Mouse (Mus musculus) lung, embryonic 16.5 days (tissue): ENCODE measurements at regions not wholly inside any gene's neighbourhood (a gene's known extent, or its start where the extent isn't known, plus 50 kb on each side); places are given as distances from the start of the nearest gene placed in this dataset.
"Not testable (repeated sequence)": the region's sequence is repeated elsewhere in the genome, so short reads cannot be mapped to it uniquely, and the experiment has no call there.

ENCODE experiments used
- ATAC-seq: fragments of 200-750 bp; cut with Nextera tagmentation; 2 replicates; pipeline ENCODE4 v1.8.0; 2017; ENCODE audit warnings: low read depth, mild to moderate bottlenecking, moderate library complexity
- H3K27ac ChIP-seq: fragments of 300-500 bp; sonication (generic); 2 replicates; pipeline ENCODE4 v1.5.1; 2014; ENCODE audit warnings: mild to moderate bottlenecking, control low read depth, low read length
- H3K27me3 ChIP-seq: fragments of 300-500 bp; sonication (generic); 2 replicates; pipeline ENCODE4 v1.6.1; 2014; ENCODE audit warnings: low read depth, low read length, mixed read lengths; ENCODE audit not compliant: control insufficient read depth, insufficient read depth
- H3K36me3 ChIP-seq: fragments of 300-500 bp; sonication (generic); 2 replicates; pipeline ENCODE4 v1.6.1; 2014; ENCODE audit warnings: low read length; ENCODE audit not compliant: control insufficient read depth, insufficient read depth
- H3K4me1 ChIP-seq: fragments of 300-500 bp; sonication (generic); replicated peaks from 2 replicates; pipeline ENCODE4 v1.6.1; 2014; ENCODE audit warnings: low read length, mixed read lengths; ENCODE audit not compliant: control insufficient read depth, insufficient read depth
- H3K4me2 ChIP-seq: fragments of 300-500 bp; sonication (generic); 2 replicates; pipeline ENCODE4 v1.6.1; 2014; ENCODE audit warnings: low read depth, low read length, control low read depth
- H3K4me3 ChIP-seq: fragments of 300-500 bp; sonication (generic); 2 replicates; pipeline ENCODE4 v1.5.1; 2014; ENCODE audit warnings: mild to moderate bottlenecking, low read length, control low read depth
- H3K9ac ChIP-seq: fragments of 300-500 bp; sonication (generic); 2 replicates; pipeline ENCODE4 v1.6.1; 2014; ENCODE audit warnings: low read length, control low read depth
- H3K9me3 ChIP-seq: fragments of 300-500 bp; sonication (generic); 2 replicates; pipeline ENCODE4 v1.6.1; 2016; ENCODE audit warnings: low read length; ENCODE audit not compliant: control insufficient read depth
- WGBS: fragments of 180-500 bp; shearing (Covaris S2); extraction: QIAGEN DNeasy Blood & Tissue Kit; methylation state at CpG from one replicate; pipeline ENCODE4 v1.1.7; 2014; 5-methylcytosine and 5-hydroxymethylcytosine counted together

- peak; percentile 73; the same call in 1 of the 2 replicates for ATAC-seq
- Histone ChIP-seq H3K9ac (no peak overlapping the region), H3K27me3 (no peaks in the 10 kb centered on the region), H3K4me3 (no peak overlapping the region), H3K4me2 (no peak overlapping the region), H3K27ac (0 out of 2 replicates have a peak overlapping the region, but pooled peaks have one; percentile 26), H3K36me3 (no peaks in the 10 kb centered on the region), H3K9me3 (no peaks in the 10 kb centered on the region), H3K4me1 (peaks cover 2% of the 10 kb centered on the region; the same call in 1 of the 2 replicates)
- 52% methylated on average over 7 of the region's 7 CpGs for WGBS
Observed at GRCm38 (mm10) chr17:14144082-14144481, 60.0 kb downstream of the Dact2 start.

- no peak for ATAC-seq
- H3K9me3 ChIP-seq = no peaks in the 10 kb centered on the region
- H3K4me1 ChIP-seq = peaks cover 2% of the 10 kb centered on the region; the same call in 1 of the 2 replicates
- no peaks in the 10 kb centered on the region for H3K27me3 ChIP-seq
- H3K9ac ChIP-seq = no peak overlapping the region
- no peak overlapping the region for H3K4me2 ChIP-seq
- no peaks in the 10 kb centered on the region for H3K36me3 ChIP-seq
- 72% methylated on average over 5 of the region's 5 CpGs for WGBS
- H3K27ac ChIP-seq = no peak overlapping the region
- no peak overlapping the region for H3K4me3 ChIP-seq
Observed at GRCm38 (mm10) chr17:14141669-14142068, 62.4 kb downstream of the Dact2 start.

- Histone ChIP-seq H3K27me3 (no peaks in the 10 kb centered on the region), H3K4me3 (no peak overlapping the region), H3K4me2 (no peak overlapping the region), H3K9me3 (no peaks in the 10 kb centered on the region), H3K9ac (no peak overlapping the region), H3K36me3 (no peaks in the 10 kb centered on the region), H3K27ac (no peak overlapping the region), H3K4me1 (peaks cover 2% of the 10 kb centered on the region; the same call in 1 of the 2 replicates)
- ATAC-seq = no peak
- WGBS = 54% methylated on average over 2 of the region's 2 CpGs
Observed at GRCm38 (mm10) chr17:14140266-14140665, 63.8 kb downstream of the Dact2 start.

GRCm38 (mm10) chr17:14138941-14139340 is 65.2 kb downstream of the Dact2 start:
- Histone ChIP-seq H3K4me2 (no peak overlapping the region), H3K9ac (no peak overlapping the region), H3K27me3 (no peaks in the 10 kb centered on the region), H3K4me1 (peaks cover 2% of the 10 kb centered on the region; the same call in 1 of the 2 replicates), H3K9me3 (no peaks in the 10 kb centered on the region), H3K27ac (no peak overlapping the region), H3K4me3 (no peak overlapping the region), H3K36me3 (no peaks in the 10 kb centered on the region)
- WGBS = 58% methylated on average over 5 of the region's 5 CpGs
- ATAC-seq = no peak

GRCm38 (mm10) chr17:14136702-14137315 is 67.3 kb downstream of the Dact2 start:
- Histone ChIP-seq H3K27ac (no peak overlapping the region), H3K4me3 (no peak overlapping the region), H3K9me3 (no peaks in the 10 kb centered on the region), H3K27me3 (no peaks in the 10 kb centered on the region), H3K4me2 (no peak overlapping the region), H3K4me1 (no peaks in the 10 kb centered on the region), H3K9ac (no peak overlapping the region), H3K36me3 (no peaks in the 10 kb centered on the region)
- WGBS = 66% methylated on average over 6 of the region's 6 CpGs
- no peak for ATAC-seq

GRCm38 (mm10) chr17:14134604-14135003 is 69.5 kb downstream of the Dact2 start:
- Histone ChIP-seq H3K9me3 (no peaks in the 10 kb centered on the region), H3K27ac (no peak overlapping the region), H3K27me3 (no peaks in the 10 kb centered on the region), H3K36me3 (no peaks in the 10 kb centered on the region), H3K4me2 (no peak overlapping the region), H3K4me3 (no peak overlapping the region), H3K4me1 (no peaks in the 10 kb centered on the region), H3K9ac (no peak overlapping the region)
- no peak for ATAC-seq
- 45% methylated on average over 3 of the region's 3 CpGs for WGBS

- H3K9me3 ChIP-seq = no peaks in the 10 kb centered on the region
- no peak overlapping the region for H3K27ac ChIP-seq
- no peak overlapping the region for H3K9ac ChIP-seq
- no peaks in the 10 kb centered on the region for H3K36me3 ChIP-seq
- no peak for ATAC-seq
- 50% methylated on average over 2 of the region's 2 CpGs for WGBS
- no peak overlapping the region for H3K4me3 ChIP-seq
- no peak overlapping the region for H3K4me2 ChIP-seq
- H3K27me3 ChIP-seq = no peaks in the 10 kb centered on the region
- H3K4me1 ChIP-seq = no peaks in the 10 kb centered on the region
Observed at GRCm38 (mm10) chr17:14133986-14134385, 70.1 kb downstream of the Dact2 start.

GRCm38 (mm10) chr17:14127031-14127430 is 67.7 kb upstream of the Gm7358 start:
- H3K36me3 ChIP-seq, H3K4me3 ChIP-seq, ATAC-seq, H3K27ac ChIP-seq, H3K4me2 ChIP-seq, H3K9ac ChIP-seq, H3K4me1 ChIP-seq, H3K27me3 ChIP-seq, H3K9me3 ChIP-seq: not testable (repeated sequence)
- WGBS = 10% methylated on average over 2 of the region's 2 CpGs

GRCm38 (mm10) chr17:14118863-14119262 is 59.5 kb upstream of the Gm7358 start:
- no peak overlapping the region for H3K9ac ChIP-seq
- ATAC-seq = no peak
- no peaks in the 10 kb centered on the region for H3K27me3 ChIP-seq
- H3K4me2 ChIP-seq = no peak overlapping the region
- no peaks in the 10 kb centered on the region for H3K9me3 ChIP-seq
- H3K36me3 ChIP-seq = no peaks in the 10 kb centered on the region
- WGBS = 37% methylated on average over 3 of the region's 3 CpGs
- H3K27ac ChIP-seq = no peak overlapping the region
- H3K4me1 ChIP-seq = no peaks in the 10 kb centered on the region
- no peak overlapping the region for H3K4me3 ChIP-seq

GRCm38 (mm10) chr17:14116223-14116622 is 56.9 kb upstream of the Gm7358 start:
- Histone ChIP-seq H3K27ac (no peak overlapping the region), H3K4me1 (no peaks in the 10 kb centered on the region), H3K36me3 (no peaks in the 10 kb centered on the region), H3K9ac (no peak overlapping the region), H3K27me3 (no peaks in the 10 kb centered on the region), H3K4me3 (no peak overlapping the region), H3K9me3 (no peaks in the 10 kb centered on the region), H3K4me2 (no peak overlapping the region)
- no peak for ATAC-seq
- 68% methylated on average over 2 of the region's 2 CpGs for WGBS
